Mouse (Mus musculus) gastrocnemius, postnatal 10 days (tissue): ENCODE measurements around the gene Gtf2e1. TPM values are rescaled to one million over a fixed set of nuclear protein-coding genes. Genes with fewer than 3 reads are reported as not detected.

ENCODE experiments used
- DNase-seq: peaks from one replicate; pipeline ENCODE4 v3.0.0; 2021; ENCODE audit warnings: mixed read lengths
- total RNA-seq, 2 experiments: library from RNA; stranded (reverse); gene quantifications; 2 replicates each; pipeline ENCODE4 v1.2.3; 2021

Gene Gtf2e1
- total RNA-seq, 2 experiments from 2014 or later: 8.1 to 9.4 TPM

- DNase-seq: no peak
Measured at GRCm38 (mm10) chr16:37550266-37550665, 10.7 kb upstream of the Gtf2e1 start.

GRCm38 (mm10) chr16:37546312-37546711 lies 6.7 kb upstream of the Gtf2e1 start:
- no peak for DNase-seq

GRCm38 (mm10) chr16:37540776-37541175 lies 1.2 kb upstream of the Gtf2e1 start:
- no peak for DNase-seq

- DNase-seq: no peak
Measured at GRCm38 (mm10) chr16:37539240-37539610, 364 bp downstream of the Gtf2e1 start.

- DNase-seq: no peak
Measured at GRCm38 (mm10) chr16:37533369-37534068, 6.1 kb downstream of the Gtf2e1 start.

- DNase-seq: no peak
Measured at GRCm38 (mm10) chr16:37532046-37532445, 7.5 kb downstream of the Gtf2e1 start.

- no peak for DNase-seq
Measured at GRCm38 (mm10) chr16:37530170-37530569, 9.4 kb downstream of the Gtf2e1 start.

GRCm38 (mm10) chr16:37526688-37527223 lies 12.8 kb downstream of the Gtf2e1 start:
- DNase-seq: no peak

- no peak for DNase-seq
Measured at GRCm38 (mm10) chr16:37525121-37525520, 14.5 kb downstream of the Gtf2e1 start.

- DNase-seq: no peak
Measured at GRCm38 (mm10) chr16:37522100-37522697, 17.4 kb downstream of the Gtf2e1 start.

GRCm38 (mm10) chr16:37520190-37521040 lies 19.2 kb downstream of the Gtf2e1 start:
- DNase-seq: no peak

GRCm38 (mm10) chr16:37519721-37520120 lies 19.9 kb downstream of the Gtf2e1 start:
- no peak for DNase-seq

GRCm38 (mm10) chr16:37518662-37519061 lies 20.9 kb downstream of the Gtf2e1 start:
- DNase-seq: no peak

GRCm38 (mm10) chr16:37517596-37518211 lies 21.9 kb downstream of the Gtf2e1 start:
- DNase-seq: no peak

GRCm38 (mm10) chr16:37516376-37516993 lies 23.1 kb downstream of the Gtf2e1 start:
- DNase-seq: no peak

- DNase-seq: no peak
Measured at GRCm38 (mm10) chr16:37514644-37515043, 24.9 kb downstream of the Gtf2e1 start.

GRCm38 (mm10) chr16:37511489-37511888 lies 28.1 kb downstream of the Gtf2e1 start:
- no peak for DNase-seq

GRCm38 (mm10) chr16:37506751-37507150 lies 32.8 kb downstream of the Gtf2e1 start:
- DNase-seq: no peak

- DNase-seq: no peak
Measured at GRCm38 (mm10) chr16:37504517-37504916, 35.1 kb downstream of the Gtf2e1 start.

GRCm38 (mm10) chr16:37498581-37498980 lies 41.0 kb downstream of the Gtf2e1 start:
- no peak for DNase-seq

GRCm38 (mm10) chr16:37495017-37495416 lies 44.6 kb downstream of the Gtf2e1 start:
- DNase-seq: no peak
